Mouse (Mus musculus) spleen, postnatal 10 days (tissue): Measurements from ENCODE around the gene Rere.
A peak's percentile ranks its signal among the peaks of the same experiment; 100 is the strongest.
"Not testable (repeated sequence)": the region's sequence is repeated elsewhere in the genome, so short reads cannot be mapped to it uniquely, and the experiment has no call there.

Experiments
- DNase-seq, 2 experiments: peaks; one replicate each; pipeline ENCODE4 v3.0.0; 2021 to 2022; ENCODE audit warnings: low spot score in 2 of 2

Rere gene

DNA sequence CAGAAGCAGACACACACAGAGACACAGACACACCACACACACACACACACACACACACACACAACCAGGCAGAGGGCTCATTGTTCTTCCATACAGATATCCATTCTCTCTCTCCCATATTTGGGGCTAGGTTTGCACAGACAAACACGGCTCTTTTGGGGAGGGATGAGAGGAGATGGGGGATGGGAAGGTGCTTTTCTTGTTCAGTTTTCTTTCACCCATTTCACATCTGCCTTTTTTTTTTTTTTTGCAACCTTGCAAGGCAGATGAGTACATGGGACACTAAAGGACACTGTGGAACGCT, 1.8 kb downstream of the Rere start:
- DNase-seq, result no peak

DNA sequence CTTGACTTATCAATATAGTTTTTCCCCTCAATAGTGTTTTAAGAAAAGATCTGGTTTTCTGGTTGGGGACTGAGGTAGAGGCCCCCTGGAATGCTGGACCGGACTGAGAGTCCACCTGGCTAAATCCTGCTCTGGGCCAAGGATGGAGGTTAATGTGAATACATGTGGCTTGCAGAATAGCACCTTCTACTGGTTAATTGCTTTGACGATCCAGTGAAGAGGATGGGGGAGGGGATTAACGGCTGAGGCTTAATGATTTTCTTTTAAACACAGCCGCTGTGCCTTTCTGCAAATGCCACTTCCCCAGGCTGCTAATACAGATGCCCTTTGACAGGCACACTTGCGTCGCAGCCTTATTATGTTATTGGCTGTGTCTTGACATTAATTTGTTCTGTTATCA, 2.5 kb downstream of the Rere start:
- no peak for DNase-seq

DNA sequence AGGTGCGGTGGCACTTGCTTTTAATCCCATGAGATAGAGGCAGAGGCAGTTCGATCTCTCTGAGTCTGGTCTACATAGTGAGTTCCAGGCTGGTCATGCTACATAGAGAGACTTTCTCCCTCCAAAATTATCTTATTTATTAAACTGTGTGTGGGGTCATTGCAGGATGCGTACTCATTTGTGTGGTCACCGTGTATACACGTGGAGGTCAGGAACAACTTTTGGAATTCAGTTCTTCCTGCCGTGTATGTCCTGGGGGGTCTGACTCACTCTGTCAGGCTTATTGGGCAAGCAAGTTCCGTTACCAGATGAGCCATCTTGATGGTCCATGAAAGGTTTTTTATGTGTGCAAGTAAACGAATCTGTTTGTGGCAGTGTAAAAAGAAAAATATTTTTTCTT, 5.5 kb downstream of the Rere start:
- DNase-seq, result no peak

DNA sequence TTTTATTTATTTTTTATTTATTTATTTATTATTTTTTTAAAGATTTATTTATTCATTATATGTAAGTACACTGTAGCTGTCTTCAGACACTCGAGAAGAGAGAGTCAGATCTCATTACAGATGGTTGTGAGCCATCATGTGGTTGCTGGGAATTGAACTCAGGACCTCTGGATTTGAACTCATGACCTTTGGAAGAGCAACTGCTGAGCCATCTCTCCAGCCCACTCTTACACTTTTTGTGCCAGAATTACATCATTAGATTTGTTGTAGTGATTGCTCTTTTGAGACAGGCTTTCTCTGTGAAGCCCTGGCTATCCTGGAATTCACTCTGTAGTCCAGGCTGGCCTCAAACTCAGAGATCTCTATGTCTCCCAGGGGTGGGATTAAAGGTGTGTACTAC, 6.0 kb downstream of the Rere start:
- not testable (repeated sequence) for DNase-seq

DNA sequence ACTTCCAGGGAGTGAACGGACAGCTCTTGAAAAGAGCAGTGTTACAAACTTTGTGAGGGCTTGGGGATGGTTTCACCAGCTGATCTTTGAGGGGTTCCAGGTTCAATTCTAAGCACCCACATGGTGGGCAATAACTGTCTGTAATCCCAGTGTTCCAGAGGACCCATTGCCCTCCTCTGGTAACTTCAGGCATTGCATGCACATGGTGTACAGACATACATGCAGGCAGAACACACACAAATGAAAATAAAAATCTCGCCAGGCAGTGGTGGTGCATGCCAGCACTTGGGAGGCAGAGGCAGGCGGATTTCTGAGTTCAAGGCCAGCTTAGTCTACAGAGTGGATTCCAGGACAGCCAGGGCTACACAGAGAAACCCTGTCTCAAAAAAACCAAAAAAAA, 10.5 kb downstream of the Rere start:
- peak in 1 of 2 experiments; percentile 22 for DNase-seq

DNA sequence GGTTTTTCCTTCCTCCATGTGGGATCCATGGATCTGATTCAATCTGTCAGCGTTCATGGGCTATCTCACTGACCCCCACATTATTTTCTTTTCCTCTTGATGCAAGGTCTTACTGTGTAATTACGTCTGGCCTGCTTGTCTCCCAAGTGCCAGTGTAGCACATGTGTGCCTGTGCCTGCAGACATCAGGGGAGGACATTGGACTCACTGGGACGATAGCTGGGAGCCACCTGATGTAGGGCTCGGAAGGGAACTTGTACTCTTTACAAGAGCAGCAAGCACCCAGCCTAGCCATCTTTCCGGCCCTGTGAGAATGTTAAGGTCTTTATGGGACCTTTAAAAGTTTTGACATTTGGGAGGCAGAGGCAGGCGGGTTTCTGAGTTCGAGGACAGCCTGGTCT, 13.4 kb downstream of the Rere start:
- no peak for DNase-seq

DNA sequence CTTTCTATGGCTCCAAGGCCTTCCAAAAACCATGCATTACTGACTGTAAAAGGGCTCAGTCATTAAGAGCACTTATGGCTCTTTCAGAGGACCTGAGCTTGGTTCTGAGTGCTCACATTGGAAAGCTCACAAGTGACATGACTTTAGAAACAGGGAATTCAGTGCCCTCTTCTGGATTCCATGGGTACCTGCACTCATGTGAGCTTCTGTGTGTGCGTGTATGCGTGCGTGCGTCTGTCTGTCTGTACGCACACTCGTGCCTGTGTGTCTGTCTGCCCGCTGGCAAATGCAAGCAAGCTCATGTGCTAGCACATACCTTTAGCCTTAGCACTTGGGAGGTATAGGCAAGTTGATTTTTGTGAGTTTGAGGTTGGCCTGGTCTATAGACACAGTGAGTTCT, 14.5 kb downstream of the Rere start:
- no peak for DNase-seq

DNA sequence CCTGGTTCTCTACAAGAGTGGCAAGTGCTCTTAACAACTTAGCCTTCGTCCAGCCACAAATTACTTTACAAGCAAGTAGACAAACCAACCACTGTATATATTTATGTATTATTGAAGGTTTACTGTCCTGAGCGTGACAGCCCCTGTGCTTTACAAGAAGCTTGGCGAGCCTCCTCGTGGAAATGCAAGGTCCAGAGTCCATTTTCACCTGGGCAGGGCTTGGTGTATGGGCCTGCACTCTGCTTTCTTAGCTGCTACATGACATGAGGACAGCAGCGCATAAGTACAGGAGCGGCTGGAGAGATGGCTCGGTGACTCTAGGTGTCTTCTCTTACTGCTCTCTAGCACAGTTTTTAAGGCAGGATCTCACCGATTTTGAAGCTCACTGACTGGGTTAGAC, 21.3 kb downstream of the Rere start:
- DNase-seq, result no peak

DNA sequence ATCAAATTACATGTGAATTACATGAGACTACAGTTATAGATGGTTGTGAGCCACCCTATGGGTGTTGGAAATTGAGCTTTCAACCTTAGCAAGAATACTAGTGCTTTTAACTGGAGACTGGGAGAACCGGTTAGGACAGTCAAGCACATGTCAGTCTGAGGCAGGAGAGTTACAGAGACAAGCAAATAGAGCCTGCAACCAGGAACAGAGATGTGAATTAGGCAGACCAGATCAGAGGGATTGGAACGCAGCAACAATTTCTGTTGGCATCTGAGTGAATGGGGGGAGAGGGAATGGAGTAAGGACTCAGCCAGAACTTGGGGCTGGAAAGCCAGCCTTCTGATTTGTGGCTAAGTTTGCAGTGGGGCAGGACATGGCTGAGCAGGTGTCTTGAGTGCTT, 25.3 kb downstream of the Rere start:
- no peak for DNase-seq

DNA sequence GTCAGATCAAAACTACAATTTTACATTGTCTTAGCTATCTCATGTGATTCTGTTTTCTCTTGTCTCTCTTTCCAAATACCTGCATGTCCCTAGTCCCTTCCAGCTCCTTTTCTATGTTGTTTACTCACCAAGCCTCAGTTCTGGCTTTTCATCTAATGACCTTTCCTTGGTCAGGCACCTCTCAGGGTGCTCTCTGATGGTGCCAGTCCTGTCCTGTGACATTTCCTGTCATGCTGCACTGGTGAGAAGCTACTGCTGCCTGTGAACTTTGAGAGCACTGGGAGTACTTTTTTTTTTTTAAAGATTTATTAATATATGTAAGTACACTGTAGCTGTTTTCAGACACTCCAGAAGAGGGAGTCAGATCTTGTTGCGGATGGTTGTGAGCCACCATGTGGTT, 25.8 kb downstream of the Rere start:
- DNase-seq, result no peak

DNA sequence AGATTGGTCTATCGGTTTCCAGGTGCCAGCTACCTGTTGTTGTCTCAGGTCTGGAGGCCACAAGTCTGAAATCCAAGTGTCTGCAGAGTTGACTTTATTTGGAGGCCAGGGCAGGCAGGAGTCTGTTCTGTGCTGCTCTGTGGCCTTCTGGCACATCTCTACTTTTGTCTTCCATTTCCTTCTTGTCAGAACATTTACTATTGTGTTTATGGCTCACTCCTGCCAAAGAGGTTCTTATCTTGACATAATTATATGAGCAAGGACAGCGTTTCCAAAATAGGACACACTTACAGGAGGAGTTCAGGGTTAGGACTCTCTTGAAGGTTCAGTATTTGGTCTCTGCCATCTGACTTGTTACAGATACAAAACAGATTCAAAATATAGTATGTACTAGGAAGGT, 30.0 kb downstream of the Rere start:
- DNase-seq, result no peak

DNA sequence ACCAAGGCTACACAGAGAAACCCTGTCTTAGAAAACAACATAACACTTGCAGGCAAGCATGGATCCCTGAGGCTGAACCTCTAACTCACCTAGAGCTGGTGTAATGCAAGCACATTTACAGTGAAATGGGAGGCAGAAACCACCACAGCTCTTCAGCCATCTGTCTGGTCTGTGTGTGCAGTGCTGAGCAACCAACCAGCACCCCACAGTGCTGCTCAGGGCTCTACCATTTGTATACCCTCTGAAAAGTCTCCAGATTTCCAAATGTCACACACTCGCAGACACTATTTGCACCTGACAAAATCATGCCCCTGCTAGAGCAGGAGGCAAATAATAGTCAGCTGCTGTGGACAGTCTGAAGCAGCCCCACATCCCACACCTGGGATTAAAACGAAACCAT, 31.2 kb downstream of the Rere start:
- no peak for DNase-seq

DNA sequence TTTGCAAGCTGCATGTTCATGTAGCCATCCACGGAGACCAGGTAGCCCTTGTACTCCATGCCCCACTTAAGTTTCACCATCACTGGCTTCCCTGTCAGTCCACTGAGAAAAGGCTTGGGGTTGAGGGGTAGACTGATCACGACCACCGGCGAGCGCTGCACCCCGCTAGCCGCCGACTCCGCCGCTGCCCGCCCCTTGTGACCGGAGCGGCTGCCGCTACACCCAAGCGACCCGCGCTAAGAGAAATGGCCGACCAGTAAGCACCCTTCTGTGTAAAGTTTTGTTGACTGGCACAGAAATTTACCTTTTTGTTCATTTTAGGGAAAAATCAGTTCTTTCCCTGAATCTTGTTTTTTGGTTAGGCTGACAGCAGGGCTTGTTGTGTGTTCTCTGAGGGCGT, 33.9 kb downstream of the Rere start:
- peak in 1 of 2 experiments; percentile 26 for DNase-seq

DNA sequence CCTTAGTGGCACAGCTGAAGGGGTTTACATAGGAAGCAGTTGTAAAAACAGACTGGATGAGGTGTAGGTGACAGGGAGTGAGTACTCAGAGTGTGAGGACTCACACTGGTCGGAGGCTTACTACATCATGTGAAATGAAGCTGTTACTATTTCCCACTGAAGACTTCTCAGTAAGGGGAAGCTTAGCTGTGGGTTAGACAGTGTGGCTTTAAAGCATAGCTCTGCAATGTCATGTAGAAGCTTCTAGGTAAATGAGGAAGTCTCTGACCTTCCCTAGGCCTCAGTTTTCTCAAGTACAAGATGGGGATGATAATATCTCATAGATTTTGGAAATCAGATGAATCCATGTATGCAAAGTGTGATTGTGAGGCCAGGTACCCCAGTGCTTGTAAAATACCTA, 35.1 kb downstream of the Rere start:
- DNase-seq, result no peak

DNA sequence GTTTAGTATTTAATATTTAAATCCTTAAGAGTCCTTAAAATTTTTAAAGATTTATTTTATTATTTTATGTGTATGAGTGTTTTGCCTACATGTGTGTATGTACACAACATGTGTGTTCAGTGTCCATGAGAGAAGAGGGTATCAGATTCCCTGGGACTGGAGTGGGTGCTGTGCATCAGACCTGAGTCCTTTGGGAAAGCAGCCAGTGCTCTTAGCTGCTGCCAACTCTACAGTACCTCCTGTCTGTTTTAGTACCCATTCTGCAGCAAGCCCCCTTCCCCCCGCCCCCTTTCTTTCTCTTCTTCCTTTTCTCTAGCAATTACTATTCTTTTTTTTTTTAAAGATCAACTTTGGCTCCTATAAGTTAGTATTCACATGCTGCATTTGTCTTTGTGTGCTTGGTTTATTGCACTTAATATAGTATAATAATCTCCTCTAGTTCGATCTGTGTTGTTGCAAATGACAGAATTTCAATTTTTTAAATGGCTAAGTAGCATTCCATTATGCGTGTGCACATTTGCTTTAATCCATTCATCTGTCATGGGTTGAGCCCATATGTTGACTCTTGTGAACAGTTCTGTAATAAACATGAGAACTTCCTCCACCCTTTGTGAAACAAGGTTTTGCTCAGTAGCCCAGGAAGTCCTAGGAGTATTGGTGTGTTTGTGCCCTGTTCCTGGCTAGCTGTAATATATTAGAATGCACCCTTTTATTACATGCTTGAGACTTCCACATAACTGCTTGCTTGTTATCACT, 43.8 kb downstream of the Rere start:
- no peak for DNase-seq

DNA sequence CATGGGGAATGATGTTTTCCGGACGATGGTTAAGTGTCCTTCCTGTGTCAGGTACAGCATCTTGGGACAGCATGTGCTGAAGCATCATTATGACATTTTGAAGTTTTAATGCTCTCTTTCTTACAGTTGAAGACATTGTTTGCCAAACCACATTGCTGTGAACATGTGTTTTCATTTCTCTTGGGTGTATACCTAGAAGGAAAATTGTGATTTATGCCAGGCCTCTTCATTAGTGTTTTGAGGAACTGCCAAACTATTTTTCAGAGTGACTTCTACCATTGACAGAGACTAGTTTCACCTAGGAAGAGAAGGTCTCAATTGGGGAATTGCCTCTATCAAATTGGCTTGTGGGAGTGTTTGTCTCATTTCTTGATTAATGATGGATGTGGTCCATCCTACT, 44.6 kb downstream of the Rere start:
- no peak for DNase-seq

DNA sequence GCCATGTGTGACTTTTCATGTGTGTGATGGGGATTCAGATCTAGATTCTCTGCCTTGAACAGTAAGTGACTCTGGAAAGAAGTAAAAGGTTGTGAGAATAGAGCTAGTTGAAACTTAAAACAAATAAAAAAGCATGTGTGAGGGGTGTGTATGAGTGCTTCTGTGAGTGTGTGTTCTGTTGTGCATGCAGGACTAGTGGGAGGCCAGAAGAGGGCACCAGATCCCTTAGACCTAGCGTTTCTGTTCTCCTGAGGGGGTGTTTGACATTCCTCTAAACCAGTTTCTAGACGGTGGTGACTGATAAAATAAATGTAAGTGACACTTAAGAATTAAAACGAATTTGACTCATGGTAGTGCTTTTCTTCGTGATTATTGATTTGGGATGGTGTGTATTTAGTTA, 46.0 kb downstream of the Rere start:
- DNase-seq, result no peak

DNA sequence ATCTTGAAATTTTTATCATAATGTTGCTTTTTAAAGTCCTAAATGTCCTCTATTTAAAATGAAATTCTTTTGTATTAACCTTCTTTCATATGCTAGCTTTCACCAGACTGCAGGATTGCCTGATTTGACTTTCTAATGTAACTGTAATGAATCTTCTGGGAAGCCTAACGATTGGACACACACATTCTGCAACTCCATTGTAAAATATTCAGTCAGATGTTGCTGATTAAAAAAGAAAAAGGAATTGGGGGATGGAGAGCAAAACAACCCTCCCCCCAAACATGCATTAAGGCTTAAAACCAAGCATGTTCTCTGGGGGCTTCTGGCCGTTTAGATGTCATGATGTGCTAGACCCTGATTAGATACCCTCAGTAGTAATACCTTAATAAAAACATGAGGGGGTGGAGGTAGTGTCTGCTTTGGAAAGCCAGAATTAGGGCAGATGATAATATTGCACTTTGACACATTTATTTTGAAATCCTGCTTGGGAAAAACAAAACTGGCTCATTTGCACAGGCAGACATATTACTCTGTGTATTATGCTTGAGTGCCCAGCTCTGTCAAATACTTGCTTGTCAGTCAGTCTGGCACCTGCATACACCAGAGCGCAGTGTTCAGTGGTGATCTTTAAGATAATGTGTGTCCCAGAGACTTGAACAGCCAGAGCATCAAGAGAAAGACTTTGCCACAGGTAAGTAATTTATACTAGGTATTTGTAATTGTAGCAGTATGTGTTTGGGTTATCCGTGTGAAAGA, 52.7 kb downstream of the Rere start:
- no peak for DNase-seq

DNA sequence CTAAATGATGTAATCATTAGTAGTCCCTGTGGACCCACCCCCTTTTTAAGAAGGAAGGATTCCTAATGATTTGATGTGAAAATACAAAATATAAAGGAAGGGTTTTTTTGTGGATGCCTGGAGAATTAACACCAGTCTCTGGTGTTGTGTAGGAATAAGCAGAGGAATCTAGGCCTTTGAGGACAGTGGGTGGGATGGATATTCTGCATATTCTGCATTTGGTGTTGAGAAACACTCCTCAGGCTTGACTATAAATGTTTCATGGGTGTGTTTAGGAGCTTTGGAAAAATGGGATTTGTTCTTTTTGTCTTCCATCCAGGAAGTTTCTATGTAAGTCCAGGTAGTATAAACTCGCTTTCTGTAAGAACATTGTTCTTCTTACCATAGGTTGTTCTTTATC, 55.8 kb downstream of the Rere start:
- no peak for DNase-seq

DNA sequence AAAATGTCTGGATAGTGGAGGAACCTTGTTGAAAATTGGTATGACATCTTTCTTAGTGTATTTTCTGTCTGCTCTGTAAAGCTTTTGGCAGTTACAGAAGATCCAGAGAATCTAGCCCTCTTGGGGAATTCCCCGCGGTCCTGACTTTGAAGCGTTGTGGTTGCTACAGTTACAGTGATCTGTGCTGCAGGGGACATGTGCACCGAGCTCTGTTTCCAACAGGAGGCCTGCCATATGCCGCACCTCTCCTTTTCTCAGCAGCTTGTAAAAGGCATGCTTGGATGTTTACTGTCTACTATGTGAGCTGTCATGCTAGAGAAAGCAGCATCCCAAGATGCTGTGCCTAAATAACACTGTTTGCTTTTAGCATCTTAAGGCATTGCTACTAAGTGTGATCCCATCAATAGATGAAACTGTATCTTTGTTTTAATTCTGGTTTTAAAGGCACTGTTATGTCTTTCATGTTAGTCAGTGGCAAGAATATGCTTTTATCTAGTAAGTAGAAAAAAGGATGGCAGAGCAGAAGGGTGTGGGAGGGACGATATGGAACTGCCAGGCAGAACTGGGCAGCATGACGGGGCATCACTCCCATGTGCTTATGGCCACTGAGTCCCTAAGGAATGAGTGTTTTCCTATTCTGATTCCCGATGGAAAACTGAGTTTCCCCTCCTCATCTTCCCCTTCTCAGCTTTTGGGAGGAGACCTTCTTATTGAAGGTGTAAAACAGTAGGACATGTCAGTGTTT, 57.6 kb downstream of the Rere start:
- peak in 1 of 2 experiments; percentile 17 for DNase-seq

DNA sequence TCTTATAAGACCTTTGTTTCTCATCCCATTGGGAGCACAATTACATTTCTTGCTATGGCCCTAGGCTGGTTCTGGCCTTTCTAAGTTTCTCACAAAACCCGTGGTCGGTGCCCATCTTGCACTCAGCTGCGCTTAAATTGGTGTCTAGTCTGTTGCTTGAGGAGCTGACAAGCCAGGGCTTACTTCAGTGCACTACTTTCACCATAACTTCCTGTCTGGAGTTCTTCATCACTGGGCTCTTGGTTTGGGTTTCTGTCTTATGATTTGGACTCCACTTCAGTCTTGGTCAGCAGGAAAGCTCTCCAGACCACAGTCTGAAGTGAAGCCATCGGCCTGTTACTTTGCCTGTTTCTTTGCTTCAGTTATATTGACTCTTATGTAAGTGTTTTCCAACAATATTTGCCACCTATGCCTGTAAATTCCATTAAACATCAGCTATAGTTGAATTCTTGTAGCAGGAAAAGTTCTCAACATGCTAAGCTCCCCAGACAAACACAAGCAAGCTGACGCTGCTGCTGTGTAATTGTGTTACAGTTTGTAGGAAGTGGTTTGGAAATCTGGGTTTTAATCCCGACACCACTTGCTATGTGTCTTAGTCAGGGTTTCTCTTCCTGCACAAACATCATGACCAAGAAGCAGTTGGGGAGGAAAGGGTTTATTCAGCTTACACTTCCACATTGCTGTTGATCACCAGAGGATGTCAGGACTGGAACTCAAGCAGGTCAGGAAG, 59.5 kb downstream of the Rere start:
- no peak for DNase-seq

DNA sequence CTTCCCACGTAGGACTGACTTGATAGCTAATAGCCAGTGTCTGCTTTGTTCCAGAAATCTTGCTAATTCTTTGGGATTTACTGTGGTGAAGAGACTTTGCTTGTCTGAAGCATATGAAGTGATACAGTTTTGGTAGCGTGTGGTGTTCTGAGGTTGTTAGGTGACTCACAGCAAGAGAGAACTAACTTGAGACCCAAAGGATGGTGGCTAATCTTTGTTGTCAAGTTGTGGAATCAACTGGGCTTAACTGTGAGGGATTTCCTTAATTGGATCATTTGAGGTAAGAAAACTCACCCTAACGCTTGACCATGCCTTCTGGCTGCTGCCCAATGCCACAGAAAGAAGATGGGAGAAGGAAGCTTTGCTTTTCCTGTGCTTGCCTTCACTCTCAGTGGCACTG, 63.1 kb downstream of the Rere start:
- DNase-seq, result no peak
